Mouse (Mus musculus) A20 (cell line): Measurements from ENCODE around the gene 4930449I24Rik.
"Not testable (repeated sequence)": the region's sequence is repeated elsewhere in the genome, so short reads cannot be mapped to it uniquely, and the experiment has no call there.

ENCODE experiments used
- DNase-seq: peaks from one replicate; pipeline ENCODE4 v3.0.0-alpha.2; 2011; ENCODE audit warnings: low read depth, low spot score

4930449I24Rik gene

GRCm38 (mm10) chr5:146502099-146502498 is at the start of gene 4930449I24Rik:
Gene 4930449I24Rik (plus strand): TSS chr5:146502399.
- DNase-seq, result not testable (repeated sequence)

GRCm38 (mm10) chr5:146453556-146453955 is 48.6 kb upstream of the 4930449I24Rik start:
- DNase-seq, result no peak

DNA sequence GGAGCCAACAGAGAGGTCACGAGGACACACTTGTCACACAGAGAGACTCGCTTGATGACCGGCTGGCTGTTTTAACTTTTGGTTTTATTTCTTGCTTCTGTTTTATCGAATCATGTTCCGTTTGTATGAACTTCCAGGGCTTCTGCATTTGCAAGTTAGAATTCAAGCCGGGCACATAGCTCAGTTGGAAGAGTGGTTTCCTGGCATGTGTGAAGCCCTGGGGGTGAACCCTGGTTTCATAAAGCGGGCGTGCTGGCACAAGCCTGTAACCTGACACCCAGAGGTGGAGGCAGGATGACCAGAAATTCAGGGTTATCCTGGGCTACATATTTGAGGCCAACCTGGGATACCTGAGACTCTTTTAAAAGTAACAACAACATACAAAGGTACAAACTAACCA is 40.6 kb upstream of the 4930449I24Rik start:
- no peak for DNase-seq

DNA sequence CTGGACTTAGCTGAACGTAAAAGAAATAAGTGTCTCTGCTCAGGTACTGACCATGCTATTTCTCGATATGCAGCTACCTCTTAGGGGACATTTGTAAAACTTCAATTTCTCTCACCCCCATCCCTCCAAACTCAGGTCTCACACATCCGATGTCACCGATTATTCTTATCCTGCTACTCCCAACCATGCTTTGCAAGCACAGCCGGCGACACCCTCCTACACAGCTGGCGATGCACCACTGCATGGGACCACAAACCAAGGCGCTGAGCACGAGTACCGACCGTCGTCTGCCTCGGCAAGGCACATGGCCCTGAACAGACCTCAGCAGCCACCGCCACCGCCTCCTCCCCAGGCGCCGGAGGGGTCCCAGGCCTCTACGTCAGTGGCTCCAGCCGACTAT is 35.5 kb upstream of the 4930449I24Rik start:
- no peak for DNase-seq

- DNase-seq, result no peak
These were observed 33.9 kb upstream of the 4930449I24Rik start for GRCm38 (mm10) chr5:146468311-146468710.

DNA sequence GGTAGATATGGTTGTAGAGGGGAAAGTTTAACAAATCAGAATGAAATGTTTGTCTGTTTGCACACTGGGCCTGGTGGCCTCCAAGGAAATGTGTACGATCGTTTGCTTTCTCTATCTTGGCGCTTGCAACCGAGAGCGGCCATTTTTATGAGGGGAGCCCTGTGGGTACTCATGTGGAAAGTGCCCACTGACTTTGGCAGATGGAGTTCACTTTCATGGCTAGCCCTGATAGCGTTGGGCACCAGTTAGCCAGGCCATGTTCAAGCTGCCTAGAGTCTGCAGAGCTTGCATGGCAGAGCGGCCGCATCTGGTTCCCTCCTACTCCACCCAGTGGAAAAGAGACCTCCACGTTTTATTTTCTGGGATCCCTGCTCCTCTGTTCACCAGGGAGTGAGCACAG is 31.4 kb upstream of the 4930449I24Rik start:
- no peak for DNase-seq

DNA sequence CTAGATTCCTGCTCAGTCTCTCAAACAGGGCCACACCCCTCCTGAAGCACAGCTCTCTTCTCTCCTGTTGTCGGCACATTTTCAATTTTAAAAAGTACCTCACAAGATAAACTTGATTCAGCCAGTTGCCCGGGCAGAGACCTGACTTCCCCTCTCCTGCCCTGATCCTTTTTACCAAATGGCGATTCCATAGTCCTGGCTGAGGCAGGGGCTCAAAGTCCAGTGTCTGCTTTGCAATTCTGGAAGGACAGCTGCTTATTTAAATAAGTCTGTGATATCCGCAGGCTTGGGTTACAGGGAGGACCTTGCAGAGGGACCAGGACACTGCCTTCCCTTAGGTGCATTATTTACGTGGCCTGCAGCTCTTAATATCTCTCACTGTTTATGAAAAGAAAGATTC is 30.9 kb upstream of the 4930449I24Rik start:
- no peak for DNase-seq

DNA sequence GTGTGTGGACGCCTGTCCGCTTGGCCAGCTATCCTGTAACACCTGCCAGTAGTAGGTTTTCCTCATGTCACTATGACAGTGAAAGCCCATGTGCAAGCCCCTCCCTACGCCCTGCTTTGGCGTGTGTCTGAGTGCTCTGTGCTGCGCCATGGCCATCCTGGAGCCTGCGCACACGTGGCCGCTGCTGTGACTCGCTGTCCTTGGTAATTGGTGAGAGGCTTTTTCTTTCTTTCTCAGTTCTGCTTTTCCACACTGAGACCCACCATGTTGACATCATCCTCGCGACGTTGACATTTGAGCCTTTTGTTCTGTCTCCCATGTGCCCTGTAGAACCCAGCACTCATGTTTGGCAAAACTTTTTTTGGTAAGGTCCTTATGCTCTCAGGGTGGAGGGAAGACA is 30.4 kb upstream of the 4930449I24Rik start:
- no peak for DNase-seq

- DNase-seq, result peak; percentile 16
These were observed 22.6 kb upstream of the 4930449I24Rik start for GRCm38 (mm10) chr5:146479564-146479963.

- DNase-seq, result not testable (repeated sequence)
These were observed 20.5 kb upstream of the 4930449I24Rik start, which contains the start of gene Gm6408 for GRCm38 (mm10) chr5:146481665-146482064. Gene Gm6408 (plus strand): TSS chr5:146481965.

DNA sequence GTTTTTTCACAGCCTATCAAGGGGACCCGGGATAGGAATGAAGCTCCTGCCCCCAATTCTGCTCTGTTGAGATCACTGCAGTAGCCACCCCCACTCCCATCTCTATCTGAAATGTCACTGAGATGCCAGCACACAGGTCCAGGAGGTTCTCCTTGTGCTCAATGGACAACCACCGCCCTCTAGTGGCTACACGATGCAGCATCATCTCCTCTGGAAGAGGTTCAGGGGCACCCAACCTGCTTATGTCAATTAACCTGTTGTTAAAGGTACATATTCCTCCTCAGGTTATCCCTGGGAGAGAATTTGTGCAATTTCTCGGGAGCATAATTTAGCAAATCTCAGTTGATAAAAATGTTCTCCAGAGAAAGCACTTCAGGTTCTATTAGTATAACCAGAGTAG is 13.2 kb upstream of the 4930449I24Rik start:
- DNase-seq, result peak; percentile 26

GRCm38 (mm10) chr5:146491063-146491462 is 11.1 kb upstream of the 4930449I24Rik start, which contains the start of gene Gm6370:
Gene Gm6370 (plus strand): TSS chr5:146491363.
- DNase-seq, result not testable (repeated sequence)

- not testable (repeated sequence) for DNase-seq
These were observed 11.6 kb downstream of the 4930449I24Rik start, which contains the start of gene Gm3402 for GRCm38 (mm10) chr5:146513823-146514222. Gene Gm3402 (plus strand): TSS chr5:146514123.

GRCm38 (mm10) chr5:146525501-146525900 is 23.3 kb downstream of the 4930449I24Rik start, which contains the start of gene Gm3404:
Gene Gm3404 (plus strand): TSS chr5:146525801.
- DNase-seq, result not testable (repeated sequence)

DNA sequence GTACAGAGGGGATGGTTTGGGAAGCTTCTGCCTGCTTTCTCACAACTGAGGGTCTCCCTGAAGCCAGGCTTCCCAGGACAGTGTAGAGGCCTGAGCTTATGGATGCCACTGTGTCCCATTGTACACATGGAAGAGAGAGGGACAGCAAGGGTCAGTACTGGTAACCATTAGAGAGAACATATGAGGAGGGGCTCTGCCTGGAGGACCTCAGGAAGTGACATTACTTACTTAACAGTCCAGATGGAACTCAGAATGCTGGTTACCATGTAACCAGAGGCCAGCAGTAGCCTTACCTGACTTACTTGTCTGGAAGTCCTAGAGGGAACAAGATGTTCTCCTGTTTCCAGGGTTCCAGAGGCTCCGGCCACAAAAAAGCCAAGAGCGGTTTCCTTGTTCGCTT is 35.1 kb downstream of the 4930449I24Rik start, which contains the start of gene Gm3409:
Gm3409 (plus strand) TSS at position 301 of the 400 bp plus-strand sequence.
- DNase-seq, result not testable (repeated sequence)
